8 mouse cellular contexts compared by ENCODE assay signal in the genomic region with DNA sequence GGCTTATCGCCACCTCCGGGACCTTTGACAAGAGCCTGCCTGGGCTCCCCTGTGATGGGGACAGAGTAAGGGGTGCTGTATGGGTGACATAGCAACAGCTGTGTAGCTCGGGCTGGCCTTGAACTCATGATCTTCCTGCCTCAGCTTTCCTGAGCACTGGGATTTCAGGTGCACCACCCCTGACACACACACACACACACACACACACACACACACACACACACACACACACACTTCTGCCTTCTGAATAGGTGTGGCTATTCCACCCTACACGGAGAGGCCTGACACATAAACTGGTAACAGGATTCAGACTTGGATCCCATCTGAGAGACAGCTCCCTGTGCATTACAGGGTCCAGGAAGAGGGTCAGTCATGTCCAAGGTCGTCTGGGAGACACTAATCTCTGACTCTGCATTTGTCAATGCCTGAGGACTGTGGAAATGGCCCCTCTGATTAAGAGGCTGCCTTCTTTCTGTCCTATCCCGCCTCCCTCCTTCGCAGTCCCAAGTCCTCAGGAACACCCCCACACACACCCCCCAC. TPM values are rescaled to one million over a fixed set of nuclear protein-coding genes. Genes with fewer than 3 reads are reported as not detected.
DNase-seq lines count a peak whose midpoint lies in the region; ATAC-seq and TF ChIP-seq lines count a peak whose summit lies in the region.

No protein-coding gene starts in this region.

- H3K9ac ChIP-seq in forebrain, embryonic 12.5 days: no peak overlapping the region
- H3K9ac ChIP-seq in forebrain, postnatal 0 days: no peak overlapping the region
- no peak overlapping the region for H3K9ac ChIP-seq in lung, embryonic 16.5 days (ENCODE audit: low read length)
- no peak overlapping the region for H3K9ac ChIP-seq in heart, postnatal 0 days (replicated peaks; ENCODE audit: low read depth, low read length)

- no peak; the same call in 1 of the 2 replicates for ATAC-seq in forebrain, embryonic 12.5 days (ENCODE audit: low FRiP score)
- no peak for ATAC-seq in forebrain, postnatal 0 days
- no peak for ATAC-seq in lung, embryonic 16.5 days (ENCODE audit: low read depth)
- ATAC-seq in heart, postnatal 0 days (ENCODE audit: insufficient read depth, low read depth): no peak

- no peaks in the 10 kb centered on the region for H3K27me3 ChIP-seq in forebrain, embryonic 12.5 days
- H3K27me3 ChIP-seq in forebrain, postnatal 0 days (ENCODE audit: insufficient read depth, low read length): no peaks in the 10 kb centered on the region
- H3K27me3 ChIP-seq in lung, embryonic 16.5 days (ENCODE audit: control insufficient read depth, insufficient read depth, low read depth, low read length): no peaks in the 10 kb centered on the region
- H3K27me3 ChIP-seq in heart, postnatal 0 days (ENCODE audit: control insufficient read depth, insufficient read depth, low read length): no peaks in the 10 kb centered on the region
- no peaks in the 10 kb centered on the region for H3K27me3 ChIP-seq in myocyte (ENCODE audit: control insufficient read depth, insufficient read depth, insufficient read length)

- no peak overlapping the region for H3K4me3 ChIP-seq in forebrain, embryonic 12.5 days (replicated peaks)
- no peak overlapping the region for H3K4me3 ChIP-seq in forebrain, postnatal 0 days (ENCODE audit: low read depth, low read length)
- H3K4me3 ChIP-seq in lung, embryonic 16.5 days (ENCODE audit: low read length): no peak overlapping the region
- 0 out of 2 replicates have a peak overlapping the region, but pooled peaks have one; percentile 1 for H3K4me3 ChIP-seq in heart, postnatal 0 days (ENCODE audit: low read depth, low read length)
- no peak overlapping the region for H3K4me3 ChIP-seq in myocyte

- TF ChIP-seq POLR2A in myocyte (IDR thresholded peaks at IDR 0.05; ENCODE audit: insufficient read length, low read depth): peak; percentile 23

- peak overlapping the region; percentile 2; the same call in 1 of the 2 replicates for H3K27ac ChIP-seq in forebrain, embryonic 12.5 days
- no peak overlapping the region for H3K27ac ChIP-seq in forebrain, postnatal 0 days (ENCODE audit: low read depth, low read length)
- H3K27ac ChIP-seq in lung, embryonic 16.5 days (ENCODE audit: low read length): peak overlapping the region; percentile 83
- H3K27ac ChIP-seq in heart, postnatal 0 days (ENCODE audit: low read depth): peak overlapping the region; percentile 82

- H3K79me2 ChIP-seq in myocyte (ENCODE audit: control insufficient read depth, insufficient read depth): no peaks in the 10 kb centered on the region

- TF ChIP-seq CTCF in forebrain, postnatal 0 days (IDR thresholded peaks at IDR 0.05; ENCODE audit: low read depth): no peak
- no peak for TF ChIP-seq CTCF in heart, postnatal 0 days (IDR thresholded peaks at IDR 0.05; ENCODE audit: low read depth)

- H3ac ChIP-seq in myocyte (ENCODE audit: control insufficient read depth, insufficient read length): no peak overlapping the region

- peak overlapping the region; percentile 17; the same call in 1 of the 2 replicates for H3K4me2 ChIP-seq in forebrain, embryonic 12.5 days
- H3K4me2 ChIP-seq in forebrain, postnatal 0 days (ENCODE audit: low read depth): no peak overlapping the region; the same call in 1 of the 2 replicates
- peak overlapping the region; percentile 42; the same call in 1 of the 2 replicates for H3K4me2 ChIP-seq in lung, embryonic 16.5 days (ENCODE audit: low read depth, low read length)
- H3K4me2 ChIP-seq in heart, postnatal 0 days (ENCODE audit: low read depth, low read length): peak overlapping the region; percentile 38
- H3K4me2 ChIP-seq in myocyte (ENCODE audit: low read depth): peak overlapping the region; percentile 76

- no peak for TF ChIP-seq EP300 in heart, postnatal 0 days (IDR thresholded peaks at IDR 0.05; ENCODE audit: low read depth)

- H3K4me1 ChIP-seq in forebrain, embryonic 12.5 days: peaks cover 51% of the 10 kb centered on the region
- peaks cover 3% of the 10 kb centered on the region; the same call in 1 of the 2 replicates for H3K4me1 ChIP-seq in forebrain, postnatal 0 days (ENCODE audit: insufficient read depth)
- H3K4me1 ChIP-seq in lung, embryonic 16.5 days (replicated peaks; ENCODE audit: control insufficient read depth, insufficient read depth, low read length): peaks cover 41% of the 10 kb centered on the region
- H3K4me1 ChIP-seq in heart, postnatal 0 days (ENCODE audit: control insufficient read depth, insufficient read depth): peaks cover 40% of the 10 kb centered on the region

- 49% methylated on average over 7 of the region's 7 CpGs for WGBS in forebrain, embryonic 12.5 days
- 58% methylated on average over 7 of the region's 7 CpGs for WGBS in forebrain, postnatal 0 days
- 44% methylated on average over 7 of the region's 7 CpGs for WGBS in lung, embryonic 16.5 days
- 19% methylated on average over 7 of the region's 7 CpGs for WGBS in heart, postnatal 0 days

- H3K9me3 ChIP-seq in forebrain, embryonic 12.5 days: no peaks in the 10 kb centered on the region
- H3K9me3 ChIP-seq in forebrain, postnatal 0 days (ENCODE audit: low read length): no peaks in the 10 kb centered on the region
- no peaks in the 10 kb centered on the region for H3K9me3 ChIP-seq in lung, embryonic 16.5 days (ENCODE audit: control insufficient read depth, low read length)
- no peaks in the 10 kb centered on the region for H3K9me3 ChIP-seq in heart, postnatal 0 days (replicated peaks; ENCODE audit: control insufficient read depth, low read length)

- DNase-seq in forebrain, postnatal 0 days: no peak
- DNase-seq in lung, postnatal 4 days: no peak
- no peak for DNase-seq in heart, postnatal 0 days (ENCODE audit: low spot score)
- DNase-seq in cerebellum, adult 9-11 months: no peak
- DNase-seq in spleen, postnatal 36 days (ENCODE audit: low spot score in 2 of 2): no peak

- H3K36me3 ChIP-seq in forebrain, embryonic 12.5 days (replicated peaks): no peaks in the 10 kb centered on the region
- no peaks in the 10 kb centered on the region for H3K36me3 ChIP-seq in forebrain, postnatal 0 days (ENCODE audit: insufficient read depth)
- H3K36me3 ChIP-seq in lung, embryonic 16.5 days (ENCODE audit: control insufficient read depth, insufficient read depth, low read length): no peaks in the 10 kb centered on the region
- H3K36me3 ChIP-seq in heart, postnatal 0 days (replicated peaks; ENCODE audit: control insufficient read depth, insufficient read depth, low read length): no peaks in the 10 kb centered on the region
- no peaks in the 10 kb centered on the region for H3K36me3 ChIP-seq in myocyte (ENCODE audit: control insufficient read depth, insufficient read depth)

TF ChIP-seq in myocyte, 11 proteins besides CTCF, POLR2A, EP300 and RAD21:
- TF ChIP-seq TCF3 (IDR thresholded peaks at IDR 0.05; ENCODE audit: insufficient read length, low read depth) (no peak), REST (IDR thresholded peaks at IDR 0.05; ENCODE audit: insufficient read depth, insufficient read length) (no peak), MAX (IDR thresholded peaks at IDR 0.05; ENCODE audit: low read depth) (no peak), POLR2AphosphoS2 (IDR thresholded peaks at IDR 0.05; ENCODE audit: insufficient read length, low read depth) (no peak), MYOG (IDR thresholded peaks at IDR 0.05; ENCODE audit: control insufficient read depth in 1 of 3, insufficient read depth in 1 of 3, insufficient read length in 2 of 3, low read depth in 2 of 3) (no peak), SRF (IDR thresholded peaks at IDR 0.05; ENCODE audit: control insufficient read depth, insufficient read length, low read depth) (no peak), TCF12 (IDR thresholded peaks at IDR 0.05; ENCODE audit: insufficient read depth, poor library complexity, severe bottlenecking) (no peak), MYOD1 (IDR thresholded peaks at IDR 0.05; ENCODE audit: control insufficient read depth in 1 of 3, insufficient read length in 2 of 3, low read depth in 2 of 3) (no peak), CEBPB (IDR thresholded peaks at IDR 0.05; ENCODE audit: insufficient read depth, poor library complexity, severe bottlenecking) (no peak), USF1 (IDR thresholded peaks at IDR 0.05; ENCODE audit: low read depth) (no peak), E2F4 (IDR thresholded peaks at IDR 0.05; ENCODE audit: insufficient read depth) (no peak)

RNA-seq across cellular contexts. Expression of a gene that starts 29.5 kb away (rescaled TPM):
- polyA plus RNA-seq in forebrain, embryonic 12.5 days (2016; fragmentation: Nextera tagmentation; extraction: Ambion mirVana): 21.2 and 22.7 TPM in 2 replicates
- 35.2 and 41.1 TPM in 2 replicates for total RNA-seq in forebrain, postnatal 0 days (2014; rRNA removed)
- 21.2 and 23.5 TPM in 2 replicates for polyA plus RNA-seq in forebrain, postnatal 0 days (2015; fragmentation: Nextera tagmentation; extraction: Ambion mirVana)
- 24.2 and 27.1 TPM in 2 replicates for polyA plus RNA-seq in lung, embryonic 16.5 days (2015; fragmentation: Nextera tagmentation; extraction: Ambion mirVana)
- total RNA-seq in heart, postnatal 0 days (2014; rRNA removed; ENCODE audit: low replicate concordance): 48.5 and 50.0 TPM in 2 replicates
- 18.4 and 18.5 TPM in 2 replicates for polyA plus RNA-seq in heart, postnatal 0 days (2015; fragmentation: Nextera tagmentation; extraction: Ambion mirVana)
- 45.2 TPM for polyA plus RNA-seq in myocyte (2012; fragmentation: generic; extraction: Trizol)

RNA-seq across cellular contexts. Expression of a gene that starts 42.8 kb away (rescaled TPM):
- polyA plus RNA-seq in forebrain, embryonic 12.5 days (2016; fragmentation: Nextera tagmentation; extraction: Ambion mirVana): 58.9 and 61.6 TPM in 2 replicates
- total RNA-seq in forebrain, postnatal 0 days (2014; rRNA removed): 40.0 and 40.7 TPM in 2 replicates
- 52.9 and 57.8 TPM in 2 replicates for polyA plus RNA-seq in forebrain, postnatal 0 days (2015; fragmentation: Nextera tagmentation; extraction: Ambion mirVana)
- polyA plus RNA-seq in lung, embryonic 16.5 days (2015; fragmentation: Nextera tagmentation; extraction: Ambion mirVana): 36.3 and 39.3 TPM in 2 replicates
- 30.3 and 35.6 TPM in 2 replicates for total RNA-seq in heart, postnatal 0 days (2014; rRNA removed; ENCODE audit: low replicate concordance)
- 17.0 and 17.4 TPM in 2 replicates for polyA plus RNA-seq in heart, postnatal 0 days (2015; fragmentation: Nextera tagmentation; extraction: Ambion mirVana)
- 266 TPM for polyA plus RNA-seq in myocyte (2012; fragmentation: generic; extraction: Trizol)
